Mouse (Mus musculus) spleen, adult 2 months (tissue): ENCODE measurements around the gene Tpmt. TPM values are rescaled to one million over a fixed set of nuclear protein-coding genes. Genes with fewer than 3 reads are reported as not detected.

Source experiments
- DNase-seq, 2 experiments: peaks; one replicate each; pipeline versions ENCODE4 v3.0.0 to v3.0.0-alpha.2; 2012 to 2021; ENCODE audit warnings: low spot score in 2 of 2, low read depth in 1 of 2
- H3K27ac ChIP-seq: fragments of 200-500 bp; 2 replicates; pipeline ENCODE4 v1.5.1; 2012; ENCODE audit warnings: low read length, inconsistent platforms; ENCODE audit not compliant: insufficient read depth
- H3K27me3 ChIP-seq: fragments of 200-500 bp; 2 replicates; pipeline ENCODE4 v1.6.1; 2012; ENCODE audit warnings: mild to moderate bottlenecking, moderate library complexity, low read length, inconsistent platforms; ENCODE audit not compliant: control insufficient read depth, insufficient read depth
- H3K36me3 ChIP-seq: fragments of 200-500 bp; 2 replicates; pipeline ENCODE4 v1.6.1; 2012; ENCODE audit warnings: mild to moderate bottlenecking, low read length, inconsistent platforms; ENCODE audit not compliant: control insufficient read depth, insufficient read depth
- H3K4me1 ChIP-seq: fragments of 200-500 bp; 2 replicates; pipeline ENCODE4 v1.6.1; 2011; ENCODE audit warnings: inconsistent platforms; ENCODE audit not compliant: control insufficient read depth, insufficient read depth, insufficient read length
- H3K4me3 ChIP-seq: fragments of 200-500 bp; 2 replicates; pipeline ENCODE4 v1.5.1; 2011; ENCODE audit warnings: mild to moderate bottlenecking, inconsistent platforms; ENCODE audit not compliant: insufficient read depth, insufficient read length; ENCODE audit errors: extremely low read depth
- CTCF ChIP-seq: fragments of 200-500 bp; IDR thresholded peaks from 2 replicates; pipeline ENCODE4 v1.5.1; 2011; ENCODE audit warnings: mild to moderate bottlenecking, inconsistent platforms; ENCODE audit not compliant: insufficient read depth, insufficient read length, insufficient replicate concordance; ENCODE audit errors: extremely low read depth
- POLR2A ChIP-seq: fragments of 200-500 bp; IDR thresholded peaks from 2 replicates; pipeline ENCODE4 v1.6.1; 2011; ENCODE audit warnings: low read depth, low read length, inconsistent platforms
- WGBS: fragments of 180-500 bp; shearing (Covaris S2); methylation state at CpG from one replicate; pipeline ENCODE4 v1.1.7; 2018; 5-methylcytosine and 5-hydroxymethylcytosine counted together
- polyA plus RNA-seq: library from polyadenylated mRNA; depleted of rRNA; stranded (reverse); fragments of >200 nt; gene quantifications from 2 replicates; pipeline ENCODE4 v1.2.3, GENCODE M21; 2012

Tpmt gene
- polyA plus RNA-seq, 1 experiment = 0.57 TPM

- no peaks in the 10 kb centered on the region for H3K27me3 ChIP-seq
- 68% methylated on average over 5 of the region's 5 CpGs for WGBS
- no peaks in the 10 kb centered on the region for H3K36me3 ChIP-seq
- H3K4me3 ChIP-seq = no peak overlapping the region
- no peak for DNase-seq
- TF ChIP-seq POLR2A = no peak
- no peak for TF ChIP-seq CTCF
- H3K27ac ChIP-seq = no peak overlapping the region
- no peaks in the 10 kb centered on the region for H3K4me1 ChIP-seq
Observed at GRCm38 (mm10) chr13:46999498-46999897, 45.0 kb downstream of the Tpmt start.

GRCm38 (mm10) chr13:46997355-46997754 is 47.2 kb downstream of the Tpmt start:
- no peak overlapping the region for H3K27ac ChIP-seq
- TF ChIP-seq POLR2A = no peak
- TF ChIP-seq CTCF = no peak
- H3K36me3 ChIP-seq = no peaks in the 10 kb centered on the region
- no peak overlapping the region for H3K4me3 ChIP-seq
- DNase-seq = no peak
- H3K27me3 ChIP-seq = no peaks in the 10 kb centered on the region
- WGBS = 46% methylated on average over 4 of the region's 4 CpGs
- H3K4me1 ChIP-seq = no peaks in the 10 kb centered on the region

GRCm38 (mm10) chr13:46993274-46993551 is 51.3 kb downstream of the Tpmt start:
- DNase-seq = no peak
- TF ChIP-seq POLR2A (no peak), CTCF (no peak)
- WGBS = 91% methylated on average over 2 of the region's 2 CpGs
- H3K36me3 ChIP-seq = no peaks in the 10 kb centered on the region
- no peaks in the 10 kb centered on the region; the same call in 1 of the 2 replicates for H3K4me1 ChIP-seq
- no peak overlapping the region for H3K27ac ChIP-seq
- no peak overlapping the region for H3K4me3 ChIP-seq
- no peaks in the 10 kb centered on the region for H3K27me3 ChIP-seq

- Histone ChIP-seq H3K27me3 (no peaks in the 10 kb centered on the region), H3K4me3 (no peak overlapping the region), H3K4me1 (no peaks in the 10 kb centered on the region; the same call in 1 of the 2 replicates), H3K36me3 (no peaks in the 10 kb centered on the region), H3K27ac (no peak overlapping the region)
- WGBS = 90% methylated on average over 7 of the region's 7 CpGs
- TF ChIP-seq CTCF (no peak), POLR2A (no peak)
- DNase-seq = no peak
Observed at GRCm38 (mm10) chr13:46992516-46993273, 51.8 kb downstream of the Tpmt start.

GRCm38 (mm10) chr13:46990376-46991011 is 54.0 kb downstream of the Tpmt start:
- Histone ChIP-seq H3K4me3 (no peak overlapping the region), H3K27ac (no peak overlapping the region), H3K27me3 (no peaks in the 10 kb centered on the region), H3K4me1 (no peaks in the 10 kb centered on the region; the same call in 1 of the 2 replicates), H3K36me3 (no peaks in the 10 kb centered on the region)
- TF ChIP-seq CTCF (no peak), POLR2A (no peak)
- 17% methylated on average over 4 of the region's 4 CpGs for WGBS
- no peak for DNase-seq

GRCm38 (mm10) chr13:46987941-46988340 is 56.6 kb downstream of the Tpmt start:
- Histone ChIP-seq H3K36me3 (no peaks in the 10 kb centered on the region), H3K4me3 (no peak overlapping the region), H3K4me1 (no peaks in the 10 kb centered on the region; the same call in 1 of the 2 replicates), H3K27ac (no peak overlapping the region), H3K27me3 (no peaks in the 10 kb centered on the region)
- no peak for TF ChIP-seq CTCF
- TF ChIP-seq POLR2A = no peak
- no peak for DNase-seq
- WGBS = 86% methylated on average over 8 of the region's 8 CpGs

- no peak overlapping the region for H3K4me3 ChIP-seq
- WGBS = 85% methylated on average over 6 of the region's 6 CpGs
- no peaks in the 10 kb centered on the region; the same call in 1 of the 2 replicates for H3K4me1 ChIP-seq
- H3K27ac ChIP-seq = no peak overlapping the region
- TF ChIP-seq POLR2A (no peak), CTCF (no peak)
- no peaks in the 10 kb centered on the region for H3K27me3 ChIP-seq
- DNase-seq = no peak
- no peaks in the 10 kb centered on the region for H3K36me3 ChIP-seq
Observed at GRCm38 (mm10) chr13:46986208-46986607, 58.3 kb downstream of the Tpmt start.
